Mouse (Mus musculus) cerebellum, adult 2 months (tissue): ENCODE measurements at regions not wholly inside any gene's neighbourhood (a gene's known extent, or its start where the extent isn't known, plus 50 kb on each side); places are given as distances from the start of the nearest gene placed in this dataset.

ENCODE experiments used
- DNase-seq, 2 experiments: peaks; one replicate each; pipeline ENCODE4 v3.0.0; 2021
- H3K27ac ChIP-seq: fragments of 200-500 bp; 2 replicates; pipeline ENCODE4 v1.5.1; 2012; ENCODE audit warnings: low read length, control low read depth, inconsistent platforms; ENCODE audit not compliant: insufficient read depth
- H3K27me3 ChIP-seq: fragments of 200-500 bp; 2 replicates; pipeline ENCODE4 v1.6.1; 2012; ENCODE audit warnings: inconsistent platforms, mild to moderate bottlenecking, low read length, moderate library complexity; ENCODE audit not compliant: control insufficient read depth, insufficient read depth
- H3K4me1 ChIP-seq: fragments of 200-500 bp; 2 replicates; pipeline ENCODE4 v1.6.1; 2011; ENCODE audit warnings: low read length; ENCODE audit not compliant: control insufficient read depth, insufficient read depth
- H3K4me3 ChIP-seq: fragments of 200-500 bp; replicated peaks from 2 replicates; pipeline ENCODE3; 2011; ENCODE audit warnings: mild to moderate bottlenecking, low read depth, low read length, control low read depth; ENCODE audit not compliant: insufficient read depth
- CTCF ChIP-seq: fragments of 200-500 bp; IDR thresholded peaks from 2 replicates; pipeline ENCODE4 v1.5.1; 2011; ENCODE audit warnings: low read depth, mild to moderate bottlenecking, control low read depth, low read length, moderate library complexity, borderline replicate concordance; ENCODE audit not compliant: insufficient read depth
- POLR2A ChIP-seq: fragments of 200-500 bp; IDR thresholded peaks from 2 replicates; pipeline ENCODE4 v1.6.1; 2011; ENCODE audit warnings: low read length, control low read depth, borderline replicate concordance; ENCODE audit not compliant: insufficient read depth
- WGBS: fragments of 180-500 bp; shearing (Covaris S2); methylation state at CpG from one replicate; pipeline ENCODE4 v1.1.7; 2018; 5-methylcytosine and 5-hydroxymethylcytosine counted together

DNA sequence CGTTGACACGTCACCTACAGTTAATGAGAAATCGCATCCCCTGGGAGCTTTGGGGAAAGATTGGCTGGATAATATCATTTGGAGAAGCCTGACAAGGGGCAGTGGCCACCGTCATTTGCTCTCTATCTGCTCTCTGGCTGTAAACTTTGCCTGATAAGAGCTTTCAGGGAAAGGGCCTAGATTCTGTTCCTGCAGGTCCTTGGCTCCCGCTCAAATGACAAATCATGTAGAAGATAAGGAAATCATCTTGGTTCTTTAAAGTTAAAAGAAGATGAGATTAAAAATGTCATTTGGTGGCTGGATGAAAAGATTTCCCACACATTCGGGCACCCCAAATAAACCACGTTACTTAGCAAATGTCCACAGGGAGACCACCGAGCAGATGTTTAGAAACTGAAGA is 223.4 kb downstream of the Sipa1l2 start:
- TF ChIP-seq CTCF, result no peak
- Histone ChIP-seq H3K27ac (no peak overlapping the region), H3K4me1 (peaks cover 10% of the 10 kb centered on the region), H3K4me3 (no peak overlapping the region), H3K27me3 (no peaks in the 10 kb centered on the region)
- 94% methylated on average over 8 of the region's 8 CpGs for WGBS
- no peak for DNase-seq

DNA sequence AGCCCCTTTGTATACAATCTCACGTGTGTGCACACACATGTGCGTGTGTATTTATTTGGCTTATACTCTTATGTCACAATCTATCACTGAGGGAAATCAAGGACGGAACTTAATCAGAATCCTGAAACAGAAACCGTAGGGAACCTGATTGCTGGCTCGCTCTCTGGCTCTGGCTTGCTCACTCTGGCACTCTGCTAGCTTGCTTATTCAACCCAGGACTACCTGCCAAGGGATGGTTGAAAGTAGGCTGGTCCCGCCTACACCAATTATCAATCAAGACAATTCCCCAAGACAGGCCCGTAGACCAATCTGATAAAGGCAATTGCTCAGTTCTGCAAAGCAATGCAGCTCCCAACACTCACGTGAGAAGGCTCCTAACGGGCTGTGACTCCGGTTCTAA is 224.0 kb downstream of the Sipa1l2 start:
- TF ChIP-seq CTCF (no peak), POLR2A (no peak)
- Histone ChIP-seq H3K27ac (no peak overlapping the region), H3K4me1 (peaks cover 12% of the 10 kb centered on the region), H3K4me3 (no peak overlapping the region), H3K27me3 (no peaks in the 10 kb centered on the region)
- peak in 1 of 2 experiments; percentile 55 for DNase-seq
- WGBS, result 53% methylated on average over 10 of the region's 10 CpGs

DNA sequence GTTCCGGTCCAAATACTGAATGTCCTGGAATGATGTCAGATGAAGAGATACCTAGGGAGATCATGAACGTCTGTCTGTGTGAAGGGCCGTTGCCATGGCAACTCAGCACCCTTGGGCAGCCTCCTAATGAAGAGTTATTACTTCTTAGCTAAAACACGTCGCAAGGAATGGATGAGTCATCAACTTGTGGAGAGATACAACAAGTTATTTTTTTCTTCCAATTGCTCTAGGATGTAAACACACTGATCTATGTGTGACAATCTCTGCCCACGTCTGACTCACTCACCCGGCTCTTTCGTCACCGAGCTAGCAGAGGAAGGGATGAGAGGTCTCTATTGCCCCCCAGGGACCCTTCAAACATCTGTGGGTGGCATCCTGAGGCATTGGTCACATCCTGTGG is 225.7 kb downstream of the Sipa1l2 start:
- peaks cover 12% of the 10 kb centered on the region for H3K4me1 ChIP-seq
- H3K4me3 ChIP-seq, result no peak overlapping the region
- H3K27ac ChIP-seq, result no peak overlapping the region
- peak in 1 of 2 experiments; percentile 27 for DNase-seq
- TF ChIP-seq CTCF, result no peak
- no peak for TF ChIP-seq POLR2A
- WGBS, result 58% methylated on average over 9 of the region's 9 CpGs
- no peaks in the 10 kb centered on the region for H3K27me3 ChIP-seq

DNA sequence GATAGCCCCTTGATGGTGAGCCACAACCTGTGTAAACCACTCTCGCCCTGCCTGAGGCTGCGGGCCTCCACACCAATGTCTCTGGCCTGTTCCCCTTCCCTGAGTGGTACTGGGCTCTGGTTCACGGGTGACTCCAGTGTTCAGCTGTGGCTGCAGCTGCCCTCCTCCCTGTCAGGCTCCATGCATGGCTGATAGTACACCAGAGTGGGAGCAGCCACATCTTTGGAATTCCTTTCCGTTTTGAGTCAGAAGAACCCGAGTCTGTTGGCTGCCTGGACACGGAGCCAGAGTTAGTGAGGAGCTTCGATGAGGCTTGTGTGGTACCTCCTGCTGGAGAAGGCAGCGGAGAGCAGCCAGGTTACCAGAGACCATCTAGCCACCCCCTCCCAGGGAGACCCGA is 227.1 kb downstream of the Sipa1l2 start:
- WGBS, result 88% methylated on average over 9 of the region's 9 CpGs
- H3K27me3 ChIP-seq, result no peaks in the 10 kb centered on the region
- no peak overlapping the region for H3K27ac ChIP-seq
- TF ChIP-seq CTCF, result no peak
- no peak for TF ChIP-seq POLR2A
- peaks cover 12% of the 10 kb centered on the region for H3K4me1 ChIP-seq
- no peak for DNase-seq
- no peak overlapping the region for H3K4me3 ChIP-seq

DNA sequence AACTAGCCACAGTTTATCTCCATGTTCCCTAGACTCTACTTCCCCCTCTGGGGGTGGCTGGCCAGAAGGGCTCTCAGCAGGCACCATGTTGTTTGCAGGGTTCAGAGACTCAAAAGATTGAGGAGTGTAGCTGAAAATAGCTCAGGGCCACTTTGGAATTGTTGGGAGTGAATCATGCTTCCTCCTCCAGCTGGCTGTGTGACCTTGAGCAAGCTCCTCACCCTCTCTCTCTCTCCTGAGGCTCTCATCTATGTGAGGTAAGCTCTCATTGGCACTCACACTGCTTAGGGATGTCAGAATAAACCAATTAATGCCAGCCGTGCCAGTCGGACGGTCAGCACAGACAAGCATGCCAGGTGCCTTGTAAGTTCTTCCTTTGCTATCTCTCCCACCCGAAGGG is 228.0 kb downstream of the Sipa1l2 start:
- no peak overlapping the region for H3K27ac ChIP-seq
- TF ChIP-seq CTCF (no peak), POLR2A (no peak)
- H3K27me3 ChIP-seq, result no peaks in the 10 kb centered on the region
- H3K4me3 ChIP-seq, result no peak overlapping the region
- peaks cover 12% of the 10 kb centered on the region for H3K4me1 ChIP-seq
- DNase-seq, result peak; percentile 38 to 72
- WGBS, result 23% methylated on average over 4 of the region's 4 CpGs

DNA sequence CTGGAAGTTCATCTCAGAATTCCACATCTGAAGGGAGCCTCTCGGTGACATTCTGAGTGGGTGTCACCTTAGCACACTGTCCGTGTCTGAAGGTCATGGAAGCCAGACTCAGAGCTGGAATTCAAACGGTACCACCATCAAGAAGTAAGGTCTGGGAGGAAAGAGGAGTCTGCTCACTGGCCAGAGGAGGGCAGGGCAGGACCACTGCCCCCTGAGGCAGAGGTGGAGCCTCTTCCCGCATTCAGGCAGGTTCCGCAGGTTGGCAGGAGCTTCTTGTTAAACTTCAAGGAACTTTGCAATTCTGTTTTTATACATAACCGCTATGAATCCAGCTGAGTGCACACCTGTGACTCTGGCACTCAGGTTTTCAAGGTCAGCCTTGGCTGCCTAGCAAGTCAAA is 231.4 kb downstream of the Sipa1l2 start:
- no peak for DNase-seq
- Histone ChIP-seq H3K4me3 (no peak overlapping the region), H3K27ac (no peak overlapping the region), H3K4me1 (peaks cover 12% of the 10 kb centered on the region), H3K27me3 (no peaks in the 10 kb centered on the region)
- WGBS, result 82% methylated on average over 6 of the region's 6 CpGs
- TF ChIP-seq CTCF (peak; percentile 31; the same call in 1 of the 2 replicates), POLR2A (no peak)

DNA sequence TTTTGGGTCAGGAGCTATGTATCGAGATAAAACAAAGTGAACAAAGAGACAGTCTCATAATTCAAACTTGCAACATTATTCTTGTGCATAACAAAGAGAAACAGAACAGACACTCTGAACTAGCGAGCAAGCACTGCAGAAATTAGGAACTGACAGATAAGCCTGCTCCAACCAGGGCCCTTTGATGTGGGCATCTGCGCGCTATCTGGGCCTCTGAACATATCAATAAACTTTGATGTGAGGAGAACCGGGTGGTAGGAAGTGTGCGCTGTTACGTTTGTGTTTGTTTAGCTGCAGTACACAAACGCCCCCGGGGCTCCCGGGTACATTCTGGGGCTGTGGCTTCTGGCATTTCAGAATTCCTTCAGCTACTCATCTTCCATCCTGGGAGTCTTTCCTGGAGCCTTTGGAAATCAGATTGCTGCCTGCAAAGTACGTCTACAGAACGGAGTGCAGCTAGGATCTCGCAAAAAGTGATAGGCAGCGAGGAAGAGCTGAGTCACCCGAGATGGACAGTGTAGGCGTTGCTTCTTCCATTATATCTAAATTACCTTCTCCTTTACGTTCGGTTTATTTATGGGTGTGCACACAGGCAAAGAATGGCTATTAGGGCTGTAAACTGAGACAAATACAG is 232.0 kb downstream of the Sipa1l2 start:
- Histone ChIP-seq H3K27me3 (no peaks in the 10 kb centered on the region), H3K27ac (no peak overlapping the region), H3K4me1 (peaks cover 12% of the 10 kb centered on the region), H3K4me3 (no peak overlapping the region)
- 94% methylated on average over 18 of the region's 18 CpGs for WGBS
- DNase-seq, result no peak
- TF ChIP-seq POLR2A, result no peak
- TF ChIP-seq CTCF, result no peak

DNA sequence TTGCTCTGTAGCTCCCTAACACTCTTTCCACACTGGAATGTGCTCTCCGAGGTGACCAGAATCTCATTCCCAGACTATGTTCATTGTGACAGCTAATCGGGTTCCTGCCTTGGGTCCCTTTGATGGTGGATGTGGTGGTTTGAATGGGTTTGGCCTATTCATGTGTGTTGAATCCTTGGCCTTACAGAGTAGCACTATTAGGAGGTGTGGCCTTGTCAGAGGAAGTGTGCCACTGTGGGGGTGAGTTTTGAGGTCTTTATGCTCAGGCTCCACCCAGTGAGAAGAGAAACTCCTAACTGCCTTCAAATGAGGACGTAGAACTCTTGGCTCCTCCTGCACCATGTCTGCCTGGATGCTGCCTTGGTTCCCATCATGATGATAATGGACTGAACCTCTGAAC is 232.8 kb downstream of the Sipa1l2 start:
- peaks cover 9% of the 10 kb centered on the region for H3K4me1 ChIP-seq
- H3K4me3 ChIP-seq, result no peak overlapping the region
- TF ChIP-seq POLR2A (no peak), CTCF (no peak)
- no peak for DNase-seq
- H3K27ac ChIP-seq, result no peak overlapping the region
- 79% methylated on average over 3 of the region's 3 CpGs for WGBS
- H3K27me3 ChIP-seq, result no peaks in the 10 kb centered on the region
